Mouse (Mus musculus) subcutaneous adipose tissue, adult 2 months (tissue): ENCODE results near the gene Il17a. TPM values are rescaled to one million over a fixed set of nuclear protein-coding genes. Genes with fewer than 3 reads are reported as not detected.

Source experiments
- polyA plus RNA-seq: library from polyadenylated mRNA; depleted of rRNA; stranded (reverse); fragments of >200 nt; gene quantifications from 2 replicates; pipeline ENCODE4 v1.2.3, GENCODE M21; 2012; ENCODE audit warnings: low replicate concordance; rRNA removed

Il17a gene
- not detected in 2 replicates for polyA plus RNA-seq

GRCm38 (mm10) chr1:20730903-20731302 is at the start of gene Il17a:
Il17a (plus strand) TSS chr1:20730905.

Other genes starting within 250 kb of the Il17a start
- gene Pkhd1, start 112.8 kb upstream of the Il17a start, polyA plus RNA-seq: 0.01 and 0.73 TPM in 2 replicates
- not detected in 2 replicates for gene Il17f, start 59.7 kb downstream of the Il17a start, polyA plus RNA-seq
- 9.3 and 26.2 TPM in 2 replicates for gene Mcm3, start 89.4 kb downstream of the Il17a start, polyA plus RNA-seq
- 4.9 and 12.4 TPM in 2 replicates for gene Paqr8, start 159.7 kb downstream of the Il17a start, polyA plus RNA-seq
- gene Efhc1, start 220.7 kb downstream of the Il17a start, polyA plus RNA-seq: 2.6 and 8.8 TPM in 2 replicates